Mouse (Mus musculus) thymus, postnatal 4 days (tissue): Measurements from ENCODE around the gene Zdhhc4.

Experiments
- DNase-seq: peaks from one replicate; pipeline ENCODE4 v3.0.0; 2021

The Zdhhc4 gene

GRCm38 (mm10) chr5:143316605-143317287, 12.3 kb downstream of the Zdhhc4 start:
- no peak for DNase-seq

- DNase-seq = no peak
Observed at GRCm38 (mm10) chr5:143315514-143315888, 13.6 kb downstream of the Zdhhc4 start.

DNA sequence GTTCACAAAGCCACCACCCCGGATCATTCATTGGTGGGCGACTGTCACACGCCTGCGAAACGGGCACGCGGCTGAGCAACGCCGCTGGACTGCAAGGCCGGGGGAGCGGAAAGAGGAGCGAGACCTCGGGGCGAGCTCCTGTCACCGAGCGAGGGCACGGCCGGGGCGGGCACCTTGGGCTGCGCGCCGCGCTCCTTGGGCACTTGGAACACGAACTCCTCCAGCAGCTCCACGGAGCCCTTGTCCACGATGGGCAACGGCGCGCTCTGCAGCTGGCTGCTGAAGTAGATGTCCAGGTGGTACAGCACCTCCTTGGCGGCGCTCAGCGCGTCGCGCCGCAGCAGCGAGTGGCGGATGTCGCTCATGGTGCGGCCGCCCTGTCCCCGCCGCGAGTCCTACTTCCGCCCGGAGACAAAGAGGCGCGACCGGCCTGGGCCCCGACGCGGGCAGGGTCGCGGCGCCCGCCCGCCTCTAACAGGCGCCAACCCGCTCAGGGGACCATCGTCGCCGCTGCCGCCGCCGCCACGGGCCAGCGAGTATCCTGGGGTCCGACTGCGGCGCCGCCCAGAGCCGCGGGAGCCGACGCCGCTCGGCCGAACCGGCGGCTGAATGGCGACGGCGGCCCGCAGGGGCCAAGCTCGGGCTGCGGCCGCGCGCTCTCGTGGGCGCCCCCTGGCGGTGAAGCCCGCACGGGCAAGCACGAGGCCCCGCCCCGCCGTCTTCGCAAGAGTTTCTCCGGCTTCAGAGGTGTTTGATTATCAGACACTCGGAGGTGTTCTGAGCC, 14.1 kb downstream of the Zdhhc4 start, which contains the start of gene E130309D02Rik:
Gene E130309D02Rik, minus strand, starts transcription at position 631 of the 784 bp plus-strand sequence.
- DNase-seq = peak; percentile 98

DNA sequence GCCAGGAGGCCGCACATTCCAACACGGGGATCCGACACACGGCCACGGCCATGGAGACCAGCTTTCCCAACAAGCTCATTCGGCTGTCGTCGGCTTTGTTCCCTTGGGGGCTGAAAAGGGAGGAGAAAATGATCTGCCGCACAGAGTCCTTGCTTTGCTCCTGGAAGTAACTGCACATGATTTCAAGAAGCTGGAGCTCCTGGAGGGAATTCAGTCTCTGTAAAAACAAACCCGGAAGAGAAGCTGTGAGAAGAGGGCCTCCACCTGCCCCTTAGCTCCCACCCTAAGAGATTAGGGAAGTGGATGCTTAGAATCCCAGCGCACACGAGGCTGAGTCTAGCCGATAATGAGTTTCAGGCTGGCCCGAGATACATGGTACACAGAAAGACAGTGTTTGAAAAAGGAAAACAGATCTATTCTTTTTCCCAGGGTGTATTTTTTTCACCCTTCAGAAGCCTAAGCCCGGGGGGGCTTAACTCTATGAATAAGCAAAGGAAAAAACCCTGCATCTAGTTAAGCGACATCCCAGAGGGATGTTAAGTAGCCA, 14.8 kb downstream of the Zdhhc4 start:
- DNase-seq = no peak

GRCm38 (mm10) chr5:143311886-143312285, 17.2 kb downstream of the Zdhhc4 start:
- DNase-seq = peak; percentile 91

DNA sequence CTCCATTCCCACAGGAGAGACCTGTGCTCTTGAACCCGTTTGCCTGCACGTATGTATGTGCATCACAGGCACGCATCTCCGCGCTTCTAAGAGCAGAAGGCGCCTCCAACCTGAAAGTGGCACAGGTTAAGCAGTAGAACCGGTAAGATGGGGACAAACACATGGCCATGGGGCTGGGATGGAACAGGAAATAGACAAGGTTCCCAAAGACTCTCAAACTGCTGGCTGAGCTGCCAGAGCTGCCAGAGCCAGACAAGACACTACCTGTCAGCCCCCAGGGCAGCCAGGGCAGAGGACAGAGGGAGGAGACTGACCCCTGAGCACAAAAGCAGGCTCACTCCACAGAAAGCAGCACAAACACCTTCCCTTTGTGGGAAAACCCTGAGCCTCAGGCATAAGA, 19.1 kb downstream of the Zdhhc4 start:
- no peak for DNase-seq

DNA sequence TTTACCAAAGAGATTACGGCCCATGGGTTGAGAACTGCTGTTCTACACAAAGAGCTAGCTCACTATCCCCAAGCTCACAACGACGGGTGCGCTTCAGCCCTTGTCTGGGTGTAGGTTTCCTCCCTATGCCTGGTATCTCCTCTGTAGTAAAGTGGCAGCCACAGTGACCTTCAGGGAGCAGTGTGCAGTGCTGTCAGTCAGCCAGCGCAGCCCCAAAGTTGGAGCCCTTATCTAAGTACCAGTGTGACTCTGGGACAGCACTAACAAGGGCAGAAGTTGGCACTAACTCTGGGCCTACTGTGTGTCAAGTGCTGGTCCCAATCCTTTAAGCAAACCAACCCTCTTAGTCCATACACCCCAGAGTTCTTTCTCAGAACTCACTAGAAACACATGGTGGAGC, 20.2 kb downstream of the Zdhhc4 start:
- no peak for DNase-seq

- no peak for DNase-seq
Observed at GRCm38 (mm10) chr5:143304251-143304650, 24.8 kb downstream of the Zdhhc4 start.

GRCm38 (mm10) chr5:143301296-143301695, 27.8 kb downstream of the Zdhhc4 start:
- DNase-seq = peak; percentile 44

DNA sequence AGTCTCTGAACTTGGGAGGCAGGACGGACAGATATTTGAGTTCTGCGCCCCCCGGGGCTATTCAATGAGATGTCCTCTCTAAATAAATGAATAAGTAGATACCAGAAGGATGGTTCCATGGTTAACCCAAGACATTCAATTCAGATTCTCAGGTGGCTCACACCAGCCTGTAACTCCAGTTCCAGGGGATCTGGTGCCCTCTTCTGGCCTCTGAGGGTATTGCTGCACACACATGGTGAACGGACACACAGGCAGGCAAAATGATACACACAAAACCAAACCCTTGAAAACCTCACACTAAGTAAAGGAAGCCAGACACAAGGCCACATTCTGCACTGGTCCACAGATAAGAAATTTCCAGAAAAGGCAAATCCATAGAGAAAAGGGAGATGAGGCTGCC, 29.4 kb downstream of the Zdhhc4 start:
- DNase-seq = peak; percentile 77

DNA sequence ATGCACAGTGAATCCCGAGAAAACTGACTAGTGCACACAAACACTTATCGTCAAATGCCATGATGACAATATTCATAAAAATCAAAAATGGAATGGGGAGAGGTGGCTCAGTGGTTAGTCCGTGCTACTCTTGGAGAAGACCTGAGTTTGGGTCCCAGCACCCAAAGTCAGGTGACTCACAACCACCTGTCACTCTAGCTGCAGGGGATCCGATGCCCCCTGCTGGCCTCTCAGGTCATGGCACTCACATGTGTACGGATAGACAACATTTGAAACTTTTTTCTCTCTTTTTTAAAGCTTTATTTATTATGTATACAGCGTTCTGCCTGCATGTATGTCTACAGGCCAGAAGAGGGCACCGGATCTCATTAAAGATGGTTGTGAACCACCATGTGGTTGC, 30.7 kb downstream of the Zdhhc4 start:
- peak; percentile 39 for DNase-seq

- DNase-seq = no peak
Observed at GRCm38 (mm10) chr5:143297986-143298385, 31.1 kb downstream of the Zdhhc4 start.

GRCm38 (mm10) chr5:143295330-143295729, 33.7 kb downstream of the Zdhhc4 start:
- DNase-seq = no peak

- no peak for DNase-seq
Observed at GRCm38 (mm10) chr5:143294862-143295261, 34.2 kb downstream of the Zdhhc4 start.

DNA sequence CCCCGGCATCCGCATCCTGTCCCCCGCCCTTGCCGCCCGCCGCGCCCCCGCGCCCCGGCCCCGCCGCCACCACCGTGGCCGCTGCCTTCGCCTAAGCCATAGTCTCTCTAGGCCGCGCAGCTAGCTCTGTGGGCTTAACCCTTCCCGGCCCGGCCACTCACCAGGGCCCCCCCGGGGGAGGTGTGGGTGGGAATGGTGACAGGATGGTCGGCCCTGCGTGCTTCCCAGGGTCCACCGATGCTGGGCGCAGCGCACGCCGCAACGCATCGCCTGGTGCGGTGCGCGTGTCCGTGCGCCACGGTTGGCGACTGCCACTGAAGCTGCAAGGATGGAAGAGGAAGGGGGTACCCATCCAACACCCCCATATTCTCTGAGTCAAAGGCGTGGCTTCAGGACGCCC, 35.7 kb downstream of the Zdhhc4 start, which contains the start of gene Zfp853:
Gene Zfp853, minus strand, starts transcription at position 220 of the 400 bp plus-strand sequence.
- no peak for DNase-seq

DNA sequence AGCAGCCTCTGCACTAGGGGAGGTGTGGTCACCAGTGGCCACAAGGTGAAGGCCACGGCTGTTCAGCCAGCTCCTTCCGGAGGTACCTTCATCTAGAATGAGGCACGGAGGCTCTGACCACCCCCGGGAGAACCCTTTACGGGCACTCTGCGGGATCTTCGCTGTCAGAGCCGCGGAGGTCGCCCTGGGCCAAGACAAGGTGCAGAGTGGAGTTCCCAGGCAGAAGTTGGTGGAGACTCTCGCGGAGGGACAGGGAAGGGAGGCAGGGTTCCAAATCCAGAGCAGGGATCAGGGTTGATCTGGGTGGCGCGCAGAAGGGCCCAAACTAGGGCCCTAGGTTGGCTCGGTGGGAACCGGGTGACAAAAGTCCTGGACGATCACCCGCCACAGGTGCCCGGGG, 36.2 kb downstream of the Zdhhc4 start:
- DNase-seq = no peak

- DNase-seq = no peak
Observed at GRCm38 (mm10) chr5:143289299-143289698, 39.8 kb downstream of the Zdhhc4 start.

DNA sequence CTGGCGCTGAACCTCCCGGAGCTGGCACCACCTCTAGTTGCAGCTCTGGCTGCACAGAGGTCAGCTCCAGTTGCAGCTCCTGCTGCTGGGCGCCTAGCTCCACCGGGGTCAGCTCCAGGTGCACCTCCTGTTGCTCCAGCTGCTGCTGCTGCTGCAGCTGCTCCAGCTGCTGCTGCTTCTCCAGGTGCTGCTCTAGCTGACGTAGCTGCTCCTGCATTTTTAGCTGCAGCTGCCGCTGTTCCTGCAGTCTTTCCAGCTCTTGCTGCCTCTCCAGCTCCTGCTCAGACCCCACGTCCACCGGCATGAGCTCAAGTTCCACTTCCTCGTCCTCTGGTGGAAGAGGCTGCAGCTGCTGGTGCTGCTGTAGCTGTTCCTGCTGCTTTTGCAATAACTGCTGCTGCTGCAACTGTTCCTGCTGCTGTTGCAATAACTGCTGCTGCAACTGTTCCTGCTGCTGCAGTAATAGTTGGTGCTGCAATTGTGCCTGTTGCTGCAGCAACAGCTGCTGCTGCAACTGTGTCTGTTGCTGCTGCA, 40.6 kb downstream of the Zdhhc4 start:
- DNase-seq = no peak

GRCm38 (mm10) chr5:143287774-143288328, 41.2 kb downstream of the Zdhhc4 start:
- DNase-seq = peak; percentile 59

DNA sequence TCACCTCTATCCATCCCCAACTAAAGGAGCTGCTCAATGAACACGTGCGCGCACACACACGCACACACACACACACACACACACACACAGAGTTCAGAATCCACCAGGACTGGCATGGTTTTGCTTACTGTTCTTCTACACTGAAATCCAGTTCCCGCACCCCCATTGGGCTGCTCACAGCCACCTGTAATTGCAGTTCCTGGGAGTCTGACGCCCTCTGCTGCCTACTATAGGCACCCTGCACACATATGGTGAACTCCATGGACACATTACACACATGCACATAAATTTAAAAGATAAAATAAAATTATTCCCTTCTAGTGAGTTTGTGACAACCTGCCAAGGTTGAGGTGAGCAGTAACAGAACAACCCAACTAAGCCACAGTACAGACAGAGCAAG, 44.3 kb downstream of the Zdhhc4 start:
- peak; percentile 28 for DNase-seq

- no peak for DNase-seq
Observed at GRCm38 (mm10) chr5:143279247-143279646, 49.8 kb downstream of the Zdhhc4 start.

DNA sequence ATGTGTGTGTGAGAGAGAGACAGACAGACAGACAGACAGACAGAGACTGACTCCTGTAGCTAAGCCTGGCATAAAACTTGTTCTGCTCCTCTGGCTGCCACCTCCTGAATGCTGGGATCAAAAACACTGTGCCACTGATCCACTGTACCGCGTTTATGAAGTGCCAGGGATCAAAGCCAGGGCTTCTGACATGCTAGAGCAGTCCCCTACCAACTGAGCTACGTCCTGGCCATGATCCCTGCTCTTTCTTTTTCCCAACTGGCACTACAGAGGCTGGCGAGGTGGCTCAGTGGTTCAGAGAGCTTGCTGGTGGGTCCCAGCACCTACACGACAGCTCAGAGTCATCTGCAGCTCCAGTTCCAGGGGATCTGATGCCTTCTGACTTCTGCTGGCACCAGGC, 53.3 kb downstream of the Zdhhc4 start:
- no peak for DNase-seq
